7 mouse cellular contexts compared by ENCODE assay signal in genomic region chr13:9276322-9276855, GRCm38 (mm10). TPM values are rescaled to one million over a fixed set of nuclear protein-coding genes. Genes with fewer than 3 reads are reported as not detected.
DNase-seq lines count a peak whose midpoint lies in the region; ATAC-seq and TF ChIP-seq lines count a peak whose summit lies in the region.

Gene Dip2c (plus strand): TSS chr13:9276528.

- TF ChIP-seq CTCF in spleen, adult 2 months (IDR thresholded peaks at IDR 0.05; ENCODE audit: extremely low read depth, insufficient read depth, insufficient read length, insufficient replicate concordance) = no peak

- H3K9ac ChIP-seq in embryonic facial prominence, embryonic 11.5 days (replicated peaks; ENCODE audit: low read length) = peak within 1 kb of the TSS; percentile 96
- peak within 1 kb of the TSS; percentile 94 for H3K9ac ChIP-seq in limb, embryonic 12.5 days (replicated peaks)
- peak within 1 kb of the TSS; percentile 99 for H3K9ac ChIP-seq in midbrain, embryonic 14.5 days (replicated peaks; ENCODE audit: low read length)

- peak within 1 kb of the TSS; percentile 93 for H3K4me3 ChIP-seq in embryonic facial prominence, embryonic 11.5 days (ENCODE audit: low read depth, low read length)
- H3K4me3 ChIP-seq in limb, embryonic 12.5 days (replicated peaks) = peak within 1 kb of the TSS; percentile 91
- peak within 1 kb of the TSS; percentile 92 for H3K4me3 ChIP-seq in midbrain, embryonic 14.5 days (replicated peaks; ENCODE audit: low read depth, low read length)
- H3K4me3 ChIP-seq in spleen, adult 2 months (ENCODE audit: extremely low read depth, insufficient read depth, insufficient read length) = peak within 1 kb of the TSS; percentile 65

- H3K27ac ChIP-seq in embryonic facial prominence, embryonic 11.5 days (replicated peaks; ENCODE audit: low read depth, low read length) = peak within 1 kb of the TSS; percentile 94
- peak within 1 kb of the TSS; percentile 97 for H3K27ac ChIP-seq in limb, embryonic 12.5 days
- H3K27ac ChIP-seq in midbrain, embryonic 14.5 days (replicated peaks; ENCODE audit: low read depth, low read length) = peak within 1 kb of the TSS; percentile 99
- peak within 1 kb of the TSS; percentile 52 for H3K27ac ChIP-seq in spleen, adult 2 months (ENCODE audit: insufficient read depth, low read length)

- WGBS in embryonic facial prominence, embryonic 11.5 days = under 1% methylated on average over 61 of the region's 67 CpGs
- WGBS in limb, embryonic 12.5 days = under 1% methylated on average over 67 of the region's 67 CpGs
- WGBS in midbrain, embryonic 14.5 days = 1% methylated on average over 67 of the region's 67 CpGs
- WGBS in spleen, adult 2 months = 1% methylated on average over 64 of the region's 67 CpGs

- peak; percentile 96 for ATAC-seq in embryonic facial prominence, embryonic 11.5 days (replicated peaks; ENCODE audit: insufficient number of reproducible peaks, low FRiP score, low TSS enrichment, low read depth)
- peak; percentile 90 for ATAC-seq in limb, embryonic 12.5 days (ENCODE audit: insufficient number of reproducible peaks, insufficient read depth, low FRiP score, low TSS enrichment, low read depth)
- ATAC-seq in midbrain, embryonic 14.5 days (ENCODE audit: low FRiP score, low TSS enrichment) = peak; percentile 91

- H3K36me3 ChIP-seq in embryonic facial prominence, embryonic 11.5 days (replicated peaks; ENCODE audit: control insufficient read depth, insufficient read depth, low read depth, low read length) = no peaks in the 10 kb centered on the region
- H3K36me3 ChIP-seq in limb, embryonic 12.5 days = no peaks in the 10 kb centered on the region
- H3K36me3 ChIP-seq in midbrain, embryonic 14.5 days (ENCODE audit: control insufficient read depth, insufficient read depth, low read length) = no peaks in the 10 kb centered on the region
- H3K36me3 ChIP-seq in spleen, adult 2 months (ENCODE audit: control insufficient read depth, insufficient read depth, low read length) = no peaks in the 10 kb centered on the region

- H3K27me3 ChIP-seq in embryonic facial prominence, embryonic 11.5 days (ENCODE audit: control insufficient read depth, insufficient read depth, low read length) = no peaks in the 10 kb centered on the region
- H3K27me3 ChIP-seq in limb, embryonic 12.5 days = no peaks in the 10 kb centered on the region
- H3K27me3 ChIP-seq in midbrain, embryonic 14.5 days (ENCODE audit: control insufficient read depth, insufficient read depth, low read length) = no peaks in the 10 kb centered on the region
- H3K27me3 ChIP-seq in spleen, adult 2 months (ENCODE audit: control insufficient read depth, insufficient read depth, low read length) = peaks cover 2% of the 10 kb centered on the region

- H3K4me2 ChIP-seq in embryonic facial prominence, embryonic 11.5 days (ENCODE audit: low read depth, low read length) = peak within 1 kb of the TSS; percentile 62
- peak within 1 kb of the TSS; percentile 85 for H3K4me2 ChIP-seq in limb, embryonic 12.5 days
- H3K4me2 ChIP-seq in midbrain, embryonic 14.5 days (ENCODE audit: low read length) = peak within 1 kb of the TSS; percentile 60

- H3K4me1 ChIP-seq in embryonic facial prominence, embryonic 11.5 days (ENCODE audit: control insufficient read depth, insufficient read depth, low read length) = no peaks in the 10 kb centered on the region
- H3K4me1 ChIP-seq in limb, embryonic 12.5 days (replicated peaks) = peaks cover 12% of the 10 kb centered on the region
- peaks cover 26% of the 10 kb centered on the region for H3K4me1 ChIP-seq in midbrain, embryonic 14.5 days (ENCODE audit: control insufficient read depth, insufficient read depth, low read length)
- H3K4me1 ChIP-seq in spleen, adult 2 months (ENCODE audit: control insufficient read depth, insufficient read depth, insufficient read length) = no peaks in the 10 kb centered on the region; the same call in none of the 2 replicates

- no peak for TF ChIP-seq POLR2A in spleen, adult 2 months (IDR thresholded peaks at IDR 0.05; ENCODE audit: low read depth, low read length)

- H3K9me3 ChIP-seq in embryonic facial prominence, embryonic 11.5 days (replicated peaks; ENCODE audit: control insufficient read depth, low read length) = no peaks in the 10 kb centered on the region
- no peaks in the 10 kb centered on the region for H3K9me3 ChIP-seq in limb, embryonic 12.5 days
- no peaks in the 10 kb centered on the region for H3K9me3 ChIP-seq in midbrain, embryonic 14.5 days (ENCODE audit: control insufficient read depth, low read length)

- DNase-seq in adrenal gland, postnatal 36 days = peak; percentile 92 to 95
- DNase-seq in embryonic facial prominence, embryonic 11.5 days (ENCODE audit: low spot score) = peak; percentile 93
- peak; percentile 86 for DNase-seq in heart, adult 8-10 months (ENCODE audit: low spot score)
- DNase-seq in kidney, adult 8-10 months = peak; percentile 91 to 92
- peak; percentile 98 for DNase-seq in midbrain, embryonic 14.5 days
- peak; percentile 26 to 50 for DNase-seq in spleen, adult 2 months (ENCODE audit: low read depth in 1 of 2, low spot score in 2 of 2)

RNA-seq across cellular contexts. Expression of gene Dip2c, which starts in this region (rescaled TPM):
- 10 to 100 TPM; 19.5 to 29.6 TPM for total RNA-seq in adrenal gland, postnatal 36 days (2021)
- polyA plus RNA-seq in embryonic facial prominence, embryonic 11.5 days (2014; fragmentation: Nextera tagmentation; extraction: Ambion mirVana) = 5.4 and 6.1 TPM in 2 replicates
- total RNA-seq in heart, adult 8-10 months (2022) = 10 to 100 TPM; 38.1 to 45.2 (median 41.7) TPM
- polyA plus RNA-seq in limb, embryonic 12.5 days (2016; fragmentation: Nextera tagmentation; extraction: Ambion mirVana) = 6.5 and 7.2 TPM in 2 replicates
- 21.3 and 22.1 TPM in 2 replicates for polyA plus RNA-seq in midbrain, embryonic 14.5 days (2014; fragmentation: Nextera tagmentation; extraction: Ambion mirVana)
- 2.3 and 2.8 TPM in 2 replicates for polyA plus RNA-seq in spleen, adult 2 months (2012; rRNA removed)

Comparison
In these comparisons a context has a peak if more than half of its experiments do, and no peak if none do; other contexts are left out.
1. Peak in every context shown above with its lines: DNase-seq, ATAC-seq, H3K4me3 ChIP-seq and H3K27ac ChIP-seq.
2. DNase-seq: peak in every context shown above with its lines; median percentile 98 in midbrain, embryonic 14.5 days; 94 in adrenal gland, postnatal 36 days; 93 in embryonic facial prominence, embryonic 11.5 days; 92 in kidney, adult 8-10 months; 86 in heart, adult 8-10 months; 38 in spleen, adult 2 months.